Comparison of ENCODE assay signal across 8 mouse cellular contexts in genomic region chr7:76392941-76393817, GRCm38 (mm10).
DNase-seq lines count a peak whose midpoint lies in the region; ATAC-seq and TF ChIP-seq lines count a peak whose summit lies in the region.

No protein-coding gene starts in this region.

- peak; percentile 39 for DNase-seq in ES-E14 (ENCODE audit: low read depth, low spot score)
- peak; percentile 23 for DNase-seq in cerebellum, adult 11 months
- peak; percentile 81 to 83 for DNase-seq in layer of hippocampus, adult 2 months (ENCODE audit: low spot score in 2 of 2)
- peak; percentile 15 to 39 for DNase-seq in lung, adult 18-20 months
- peak; percentile 10 to 30 for DNase-seq in thymus, postnatal 36 days

- peak overlapping the region; percentile 11; the same call in 1 of the 2 replicates for H3K9ac ChIP-seq in ES-E14 (ENCODE audit: insufficient read depth, low read depth, low read length, poor library complexity, severe bottlenecking)
- H3K9ac ChIP-seq in forebrain, embryonic 16.5 days (replicated peaks; ENCODE audit: low read depth, low read length), result peak overlapping the region; percentile 24

- peak; percentile 98 for TF ChIP-seq CTCF in layer of hippocampus, adult 2 months (conservative IDR thresholded peaks at IDR 0.05)

- no peak overlapping the region for H3K27ac ChIP-seq in ES-E14 (ENCODE audit: insufficient read depth, low read depth, low read length, poor library complexity, severe bottlenecking)
- peak overlapping the region; percentile 63 for H3K27ac ChIP-seq in forebrain, embryonic 16.5 days (ENCODE audit: low read length)
- H3K27ac ChIP-seq in layer of hippocampus, adult 2 months, result peak overlapping the region; percentile 87

- no peaks in the 10 kb centered on the region for H3K4me1 ChIP-seq in ES-E14 (ENCODE audit: control insufficient read depth in 2 of 2, insufficient read depth in 2 of 2, low read length in 2 of 2, poor library complexity in 1 of 2)
- H3K4me1 ChIP-seq in forebrain, embryonic 16.5 days (replicated peaks; ENCODE audit: control insufficient read depth, insufficient read depth, low read length), result peaks cover 14% of the 10 kb centered on the region

- in situ Hi-C loops in ES-E14 (cut with MboI; ENCODE audit: low sequenced_read_pairs in 2 of 2, unreplicated experiment in 2 of 2), result no loop called here

- peak overlapping the region; percentile 54 for H3K4me2 ChIP-seq in forebrain, embryonic 16.5 days (ENCODE audit: low read length)

- no peaks in the 10 kb centered on the region for H3K27me3 ChIP-seq in forebrain, embryonic 16.5 days (replicated peaks; ENCODE audit: control insufficient read depth, insufficient read depth, low read length)

- no peaks in the 10 kb centered on the region for H3K9me3 ChIP-seq in ES-E14 (ENCODE audit: control insufficient read depth, insufficient read depth, low read depth, low read length)
- no peaks in the 10 kb centered on the region for H3K9me3 ChIP-seq in forebrain, embryonic 16.5 days (ENCODE audit: control insufficient read depth, low read length)

- no peak overlapping the region for H3K4me3 ChIP-seq in ES-E14 (ENCODE audit: insufficient read depth in 1 of 2, low read depth in 1 of 2, low read length in 2 of 2, poor library complexity in 1 of 2, severe bottlenecking in 1 of 2)
- peak overlapping the region; percentile 35 for H3K4me3 ChIP-seq in forebrain, embryonic 16.5 days (replicated peaks; ENCODE audit: low read length)
- peak overlapping the region; percentile 56 for H3K4me3 ChIP-seq in layer of hippocampus, adult 2 months

- H3K36me3 ChIP-seq in ES-E14 (ENCODE audit: control insufficient read depth, insufficient read depth, low read length, poor library complexity, severe bottlenecking), result no peaks in the 10 kb centered on the region
- H3K36me3 ChIP-seq in forebrain, embryonic 16.5 days (ENCODE audit: control insufficient read depth, insufficient read depth), result no peaks in the 10 kb centered on the region

- ATAC-seq in forebrain, embryonic 16.5 days, result peak; percentile 93
- ATAC-seq in hematopoietic stem cell, adult 5-6 weeks (replicated peaks in 1 of 2; ENCODE audit: insufficient read depth in 1 of 2, low FRiP score in 2 of 2, low TSS enrichment in 1 of 2, low read depth in 1 of 2, poor library complexity in 2 of 2, severe bottlenecking in 2 of 2), result peak; percentile 90 to 91
- peak; percentile 74 for ATAC-seq in neutrophil, adult 5-6 weeks (ENCODE audit: extremely low read depth, insufficient number of reproducible peaks, low FRiP score, poor library complexity, severe bottlenecking)

- WGBS in forebrain, embryonic 16.5 days, result 4% methylated on average over 15 of the region's 15 CpGs

TF ChIP-seq in ES-E14, 5 proteins besides CTCF, POLR2A, EP300 and RAD21:
- TF ChIP-seq MAFK (IDR thresholded peaks at IDR 0.05; ENCODE audit: insufficient read depth, low read depth, low read length) (peak; percentile 40; the same call in 1 of the 2 replicates), ZC3H11A (IDR thresholded peaks at IDR 0.05; ENCODE audit: borderline replicate concordance, low read depth, low read length) (peak; percentile 59), CHD2 (IDR thresholded peaks at IDR 0.05; ENCODE audit: low read depth, low read length) (no peak), HCFC1 (IDR thresholded peaks at IDR 0.05; ENCODE audit: borderline replicate concordance, insufficient read depth, low read length) (no peak)
TF ChIP-seq in ES-E14: peak in this region for 2.

Comparison
In these comparisons a context has a peak if more than half of its experiments do, and no peak if none do; other contexts are left out.
1. DNase-seq: peak in every context shown above with its lines; median percentile 82 in layer of hippocampus, adult 2 months; 39 in ES-E14; 27 in lung, adult 18-20 months; 23 in cerebellum, adult 11 months; 20 in thymus, postnatal 36 days.
2. H3K4me3 ChIP-seq: peak in forebrain, embryonic 16.5 days (single experiment) and layer of hippocampus, adult 2 months (single experiment); none in ES-E14 (0 of 2).
3. Peak in every context shown above with its lines, with median percentiles within 50 percentile points of each other: ATAC-seq.